Mouse (Mus musculus) stomach, postnatal 0 days (tissue): ENCODE measurements around the gene Plk3. TPM values are rescaled to one million over a fixed set of nuclear protein-coding genes. Genes with fewer than 3 reads are reported as not detected.
A peak's percentile ranks its signal among the peaks of the same experiment; 100 is the strongest.

ENCODE experiments used
- ATAC-seq: fragments of 200-750 bp; cut with Nextera tagmentation; 2 replicates; pipeline ENCODE4 v1.8.0; 2017; ENCODE audit not compliant: low FRiP score, low TSS enrichment
- DNase-seq: peaks from one replicate; pipeline ENCODE4 v3.0.0-alpha.2; 2016; ENCODE audit warnings: low spot score
- H3K27ac ChIP-seq: fragments of 300-500 bp; sonication (generic); replicated peaks from 2 replicates; pipeline ENCODE4 v1.5.1; 2014; ENCODE audit warnings: mild to moderate bottlenecking, control low read depth
- H3K27me3 ChIP-seq: fragments of 300-500 bp; sonication (generic); 2 replicates; pipeline ENCODE4 v1.6.1; 2014; ENCODE audit warnings: low read length; ENCODE audit not compliant: control insufficient read depth, insufficient read depth
- H3K36me3 ChIP-seq: fragments of 300-500 bp; sonication (generic); 2 replicates; pipeline ENCODE4 v1.6.1; 2014; ENCODE audit warnings: low read length, mixed read lengths; ENCODE audit not compliant: control insufficient read depth, insufficient read depth
- H3K4me1 ChIP-seq: fragments of 300-500 bp; sonication (generic); replicated peaks from 2 replicates; pipeline ENCODE4 v1.6.1; 2014; ENCODE audit warnings: antibody characterized with exemption; ENCODE audit not compliant: control insufficient read depth, insufficient read depth
- H3K4me2 ChIP-seq: fragments of 300-500 bp; sonication (generic); replicated peaks from 2 replicates; pipeline ENCODE4 v1.6.1; 2014; ENCODE audit warnings: low read depth, mild to moderate bottlenecking, control low read depth, moderate library complexity
- H3K4me3 ChIP-seq: fragments of 300-500 bp; sonication (generic); 2 replicates; pipeline ENCODE4 v1.5.1; 2014; ENCODE audit warnings: low read depth, low read length, control low read depth
- H3K9ac ChIP-seq: fragments of 300-500 bp; sonication (generic); 2 replicates; pipeline ENCODE4 v1.6.1; 2014; ENCODE audit warnings: mild to moderate bottlenecking, low read length, control low read depth, mixed read lengths
- H3K9me3 ChIP-seq: fragments of 300-500 bp; sonication (generic); 2 replicates; pipeline ENCODE4 v1.6.1; 2016; ENCODE audit warnings: low read length; ENCODE audit not compliant: control insufficient read depth
- CTCF ChIP-seq: IDR thresholded peaks from 2 replicates; pipeline ENCODE4 v1.5.1; 2016; ENCODE audit warnings: antibody characterized with exemption, low read depth, mild to moderate bottlenecking, moderate library complexity
- EP300 ChIP-seq: optimal IDR thresholded peaks from 2 replicates; pipeline ENCODE3; 2016; ENCODE audit warnings: antibody characterized with exemption
- WGBS: fragments of 180-500 bp; shearing (Covaris S2); extraction: QIAGEN DNeasy Blood & Tissue Kit; methylation state at CpG from one replicate; pipeline ENCODE4 v1.1.7; 2014; 5-methylcytosine and 5-hydroxymethylcytosine counted together
- polyA plus RNA-seq: library from polyadenylated mRNA; unstranded; fragments of >200 nt; fragmentation: Nextera tagmentation; extraction: Ambion mirVana; gene quantifications from 2 replicates; pipeline ENCODE4 v1.2.1, GENCODE M21; 2015

The Plk3 gene
- polyA plus RNA-seq, 1 experiment from 2014 or later = 18.7 TPM

GRCm38 (mm10) chr4:117098764-117099036 is 35.1 kb downstream of the Plk3 start:
- no peak for ATAC-seq
- H3K9ac ChIP-seq = no peak overlapping the region
- DNase-seq = no peak
- no peaks in the 10 kb centered on the region for H3K9me3 ChIP-seq
- H3K4me1 ChIP-seq = peaks cover 4% of the 10 kb centered on the region; the same call in 1 of the 2 replicates
- H3K36me3 ChIP-seq = no peaks in the 10 kb centered on the region
- H3K4me3 ChIP-seq = no peak overlapping the region
- no peak overlapping the region for H3K27ac ChIP-seq
- 63% methylated on average over 2 of the region's 2 CpGs for WGBS
- TF ChIP-seq EP300 = no peak
- TF ChIP-seq CTCF = no peak
- H3K27me3 ChIP-seq = no peaks in the 10 kb centered on the region
- H3K4me2 ChIP-seq = no peak overlapping the region; the same call in 1 of the 2 replicates

- peak overlapping the region; percentile 49; the same call in 1 of the 2 replicates for H3K27ac ChIP-seq
- DNase-seq (no peak), ATAC-seq (peak; percentile 51; the same call in 1 of the 2 replicates)
- H3K36me3 ChIP-seq = no peaks in the 10 kb centered on the region
- 45% methylated on average over 8 of the region's 8 CpGs for WGBS
- H3K27me3 ChIP-seq = no peaks in the 10 kb centered on the region
- H3K4me1 ChIP-seq = peaks cover 4% of the 10 kb centered on the region; the same call in 1 of the 2 replicates
- no peak overlapping the region for H3K4me3 ChIP-seq
- H3K9me3 ChIP-seq = no peaks in the 10 kb centered on the region
- no peak for TF ChIP-seq EP300
- no peak for TF ChIP-seq CTCF
- H3K9ac ChIP-seq = 0 out of 2 replicates have a peak overlapping the region, but pooled peaks have one; percentile 3
- H3K4me2 ChIP-seq = peak overlapping the region; percentile 88
Observed at GRCm38 (mm10) chr4:117097969-117098763, 35.6 kb downstream of the Plk3 start.

GRCm38 (mm10) chr4:117096666-117097065 is 37.1 kb downstream of the Plk3 start:
- no peaks in the 10 kb centered on the region for H3K9me3 ChIP-seq
- DNase-seq (no peak), ATAC-seq (no peak)
- WGBS = 11% methylated on average over 5 of the region's 5 CpGs
- peaks cover 4% of the 10 kb centered on the region; the same call in 1 of the 2 replicates for H3K4me1 ChIP-seq
- H3K4me2 ChIP-seq = peak overlapping the region; percentile 88
- H3K27ac ChIP-seq = peak overlapping the region; percentile 75
- H3K27me3 ChIP-seq = no peaks in the 10 kb centered on the region
- H3K4me3 ChIP-seq = peak overlapping the region; percentile 56
- no peaks in the 10 kb centered on the region for H3K36me3 ChIP-seq
- TF ChIP-seq EP300 (no peak), CTCF (no peak)
- H3K9ac ChIP-seq = peak overlapping the region; percentile 73

GRCm38 (mm10) chr4:117095551-117096452 is 38.0 kb downstream of the Plk3 start, which contains the start of gene Ptch2:
TSS of gene Ptch2 (plus strand) at chr4:117096075.
- no peaks in the 10 kb centered on the region for H3K9me3 ChIP-seq
- peak; percentile 61 for DNase-seq
- H3K36me3 ChIP-seq = no peaks in the 10 kb centered on the region
- H3K27me3 ChIP-seq = no peaks in the 10 kb centered on the region
- peak within 1 kb of the TSS; percentile 56 for H3K4me3 ChIP-seq
- H3K4me1 ChIP-seq = peaks cover 4% of the 10 kb centered on the region; the same call in 1 of the 2 replicates
- H3K4me2 ChIP-seq = peak within 1 kb of the TSS; percentile 88
- TF ChIP-seq CTCF = no peak
- TF ChIP-seq EP300 = no peak
- peak within 1 kb of the TSS; percentile 73 for H3K9ac ChIP-seq
- ATAC-seq = peak; percentile 81
- under 1% methylated on average over 46 of the region's 50 CpGs for WGBS
- peak within 1 kb of the TSS; percentile 75 for H3K27ac ChIP-seq

- no peak overlapping the region for H3K4me2 ChIP-seq
- ATAC-seq (no peak), DNase-seq (no peak)
- H3K36me3 ChIP-seq = no peaks in the 10 kb centered on the region
- WGBS = 59% methylated on average over 3 of the region's 3 CpGs
- no peak overlapping the region for H3K9ac ChIP-seq
- H3K4me3 ChIP-seq = no peak overlapping the region
- peaks cover 4% of the 10 kb centered on the region; the same call in 1 of the 2 replicates for H3K4me1 ChIP-seq
- TF ChIP-seq CTCF (no peak), EP300 (no peak)
- H3K27me3 ChIP-seq = no peaks in the 10 kb centered on the region
- no peaks in the 10 kb centered on the region for H3K9me3 ChIP-seq
- peak overlapping the region; percentile 75 for H3K27ac ChIP-seq
Observed at GRCm38 (mm10) chr4:117094626-117095361, 39.0 kb downstream of the Plk3 start.
